Mouse (Mus musculus) kidney, postnatal 10 days (tissue): ENCODE data around the gene Catsper1.
"Not testable (repeated sequence)": the region's sequence is repeated elsewhere in the genome, so short reads cannot be mapped to it uniquely, and the experiment has no call there.

Source experiments
- DNase-seq: peaks from one replicate; pipeline ENCODE4 v3.0.0; 2021; ENCODE audit warnings: mixed read lengths

The Catsper1 gene

GRCm38 (mm10) chr19:5335441-5335840 lies at the start of gene Catsper1:
Gene Catsper1 (plus strand): TSS chr19:5335741.
- DNase-seq: no peak

DNA sequence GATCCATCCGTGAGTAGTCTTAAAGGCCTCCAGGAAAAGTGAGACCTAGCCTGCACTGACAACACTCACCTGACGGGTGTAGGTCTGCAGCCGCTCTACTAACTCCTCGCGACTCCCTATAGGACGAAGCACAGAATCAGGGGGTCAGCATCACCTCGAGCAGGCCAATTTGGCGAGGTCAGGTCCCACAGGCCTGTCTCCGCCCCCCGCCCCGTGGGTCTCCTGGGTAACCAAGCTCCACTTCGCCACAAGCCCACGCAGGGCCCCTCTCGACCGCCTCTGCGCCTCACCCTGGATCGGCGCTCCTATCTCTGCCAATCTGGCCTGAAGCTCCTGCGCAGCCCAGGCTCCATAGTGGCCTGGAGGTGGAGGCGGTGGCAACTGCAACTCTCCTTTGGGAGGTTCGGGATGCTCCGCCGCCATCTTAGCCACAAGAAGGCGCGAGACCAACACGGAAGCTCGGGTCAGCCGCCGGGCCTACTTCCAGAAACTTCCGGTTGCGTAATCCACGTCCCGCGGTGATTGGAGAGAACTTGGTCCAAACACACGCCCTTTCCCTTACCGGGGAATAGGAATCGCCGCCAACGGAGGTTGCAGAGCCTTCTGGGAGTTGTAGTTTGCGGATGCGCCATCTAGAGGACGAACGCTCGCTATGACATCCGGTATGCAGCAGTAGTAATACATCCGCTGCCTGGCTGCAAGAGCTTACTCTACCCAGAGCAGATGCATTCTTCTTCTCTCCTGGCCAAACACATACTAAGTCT lies 40.4 kb upstream of the Catsper1 start, which contains the start of gene Sf3b2:
TSS of gene Sf3b2 (minus strand) at position 484 of the 764 bp plus-strand sequence.
- peak; percentile 99 for DNase-seq

GRCm38 (mm10) chr19:5295736-5296075 lies 39.8 kb upstream of the Catsper1 start:
- DNase-seq: no peak

DNA sequence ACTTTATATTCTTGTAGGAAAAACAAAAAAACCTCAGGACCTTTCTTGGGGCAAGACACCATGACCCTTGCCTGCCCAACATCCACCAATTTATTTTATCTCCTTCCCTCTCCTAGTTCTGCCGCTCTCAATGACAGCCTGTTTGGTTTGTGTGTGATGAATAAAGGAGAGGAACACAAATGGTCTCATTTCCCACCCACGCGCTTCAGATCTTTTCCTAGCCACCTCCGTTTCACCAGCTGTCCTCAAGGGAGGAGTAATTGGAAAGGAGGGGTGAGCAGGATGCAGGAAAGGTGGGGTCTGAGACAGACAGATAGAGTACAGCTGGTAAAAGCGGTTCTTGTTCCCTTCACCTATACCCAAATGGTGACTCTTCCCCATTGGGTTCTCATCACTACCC lies 38.9 kb upstream of the Catsper1 start:
- no peak for DNase-seq

GRCm38 (mm10) chr19:5297903-5298800 lies 37.4 kb upstream of the Catsper1 start, which contains the start of gene Gal3st3:
Gene Gal3st3 (plus strand): TSS chr19:5298331.
- DNase-seq: no peak

DNA sequence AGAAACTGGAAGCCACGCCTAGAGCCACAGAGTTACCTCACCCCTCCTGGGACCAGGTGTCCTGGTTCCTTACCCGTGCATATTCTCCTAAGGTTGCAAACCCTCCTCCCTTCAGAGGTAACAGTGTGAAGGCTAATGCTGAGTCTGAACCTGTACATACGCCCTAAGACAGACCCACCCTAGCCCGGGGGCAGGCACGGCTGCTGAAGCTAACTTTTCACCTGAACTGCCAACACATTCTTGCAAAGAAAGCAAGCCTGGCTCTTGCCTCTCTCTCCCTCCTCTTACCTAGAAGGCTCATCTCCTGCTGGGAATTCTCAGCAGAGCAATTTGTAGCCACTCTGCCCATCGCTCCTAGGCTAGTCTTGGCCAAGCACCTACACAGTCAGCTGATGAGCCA lies 35.0 kb upstream of the Catsper1 start:
- no peak for DNase-seq

DNA sequence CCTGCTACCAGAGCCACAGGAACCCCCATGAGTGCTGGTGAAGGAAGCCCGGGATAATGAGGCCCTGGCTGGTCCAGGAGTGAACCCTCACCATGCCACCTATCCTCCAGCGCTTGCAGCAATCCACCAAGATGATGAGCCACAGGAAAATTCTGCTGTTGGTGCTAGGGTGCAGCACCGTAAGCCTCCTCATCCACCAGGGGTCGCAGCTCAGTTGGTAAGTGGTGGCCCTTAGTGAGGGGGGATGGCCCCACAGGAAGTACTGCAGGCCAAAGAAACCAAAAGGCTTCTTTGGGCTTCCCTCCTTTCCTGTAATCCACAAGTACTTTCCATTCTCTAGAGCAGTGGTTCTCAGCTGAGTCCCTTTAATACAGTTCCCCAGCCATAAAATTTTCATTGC lies 33.1 kb upstream of the Catsper1 start:
- peak; percentile 83 for DNase-seq

DNA sequence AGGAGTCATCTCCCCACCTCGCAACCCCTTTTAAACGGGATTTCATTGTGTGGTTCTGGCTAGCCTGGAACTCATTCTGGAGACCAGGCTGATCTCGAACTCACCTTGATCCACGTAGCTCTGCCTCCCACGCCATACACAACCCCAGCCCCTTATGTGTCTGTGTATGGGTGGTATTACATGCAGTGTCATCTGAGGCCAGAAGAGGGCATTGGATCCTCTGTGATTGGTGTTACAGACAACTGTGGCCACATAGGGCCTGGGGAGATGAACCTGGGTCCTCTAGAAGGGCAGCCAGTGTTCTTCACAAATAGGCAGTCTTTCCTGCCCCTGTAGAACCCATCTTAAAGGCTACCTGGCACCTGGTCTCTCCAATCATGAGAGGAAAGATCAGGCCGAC lies 29.3 kb upstream of the Catsper1 start:
- no peak for DNase-seq

- peak; percentile 30 for DNase-seq
These were observed 28.4 kb upstream of the Catsper1 start for GRCm38 (mm10) chr19:5306968-5307734.

GRCm38 (mm10) chr19:5309025-5309424 lies 26.5 kb upstream of the Catsper1 start:
- no peak for DNase-seq

- DNase-seq: no peak
These were observed 22.4 kb upstream of the Catsper1 start for GRCm38 (mm10) chr19:5313189-5313588.

GRCm38 (mm10) chr19:5323801-5324200 lies 11.7 kb upstream of the Catsper1 start:
- peak; percentile 68 for DNase-seq

- DNase-seq: peak; percentile 41
These were observed 7.6 kb upstream of the Catsper1 start for GRCm38 (mm10) chr19:5327970-5328369.

GRCm38 (mm10) chr19:5334741-5335140 lies 800 bp upstream of the Catsper1 start:
- no peak for DNase-seq

GRCm38 (mm10) chr19:5337975-5338374 lies 2.4 kb downstream of the Catsper1 start:
- DNase-seq: peak; percentile 90

- no peak for DNase-seq
These were observed 5.8 kb downstream of the Catsper1 start for GRCm38 (mm10) chr19:5341360-5341759.

DNA sequence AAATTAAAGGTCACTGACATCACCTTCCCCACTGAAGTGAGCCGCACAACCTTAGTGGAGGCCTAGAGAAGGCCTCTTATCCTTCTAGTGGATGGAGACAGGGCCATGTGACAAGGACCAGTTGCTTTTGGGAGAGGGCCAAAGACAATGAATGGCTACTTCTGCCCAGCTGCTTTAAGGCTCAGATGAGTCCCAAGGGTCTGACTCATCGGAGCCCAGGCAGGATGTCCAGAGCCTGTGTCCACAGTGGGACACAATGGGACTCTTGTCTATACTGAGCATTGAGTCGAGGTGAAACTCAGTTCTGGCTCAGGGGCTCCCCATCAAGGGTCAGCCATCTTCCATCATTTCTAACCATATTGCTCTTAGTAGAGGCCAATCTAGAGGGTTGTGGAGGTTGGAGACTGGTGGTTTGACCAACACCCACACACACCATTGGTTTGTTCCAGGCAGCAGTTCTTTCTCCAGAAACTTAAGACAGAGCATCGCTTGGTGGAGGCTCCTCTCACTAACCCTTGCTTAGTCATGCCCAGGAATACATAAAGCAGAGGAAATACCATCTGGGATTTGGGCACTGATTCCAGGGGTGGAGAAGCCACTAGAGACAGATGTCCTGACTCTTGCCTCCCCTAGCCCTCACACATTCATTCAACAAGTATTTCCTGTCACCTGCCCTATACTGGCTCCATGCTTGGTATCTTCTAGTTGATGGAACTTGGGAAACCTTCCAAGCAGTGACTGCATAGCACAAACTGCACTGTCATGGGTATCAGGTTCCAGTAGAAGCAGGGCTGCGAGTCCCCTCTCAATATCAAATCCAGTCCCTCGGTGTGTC lies 10.0 kb downstream of the Catsper1 start:
- DNase-seq: peak; percentile 29

DNA sequence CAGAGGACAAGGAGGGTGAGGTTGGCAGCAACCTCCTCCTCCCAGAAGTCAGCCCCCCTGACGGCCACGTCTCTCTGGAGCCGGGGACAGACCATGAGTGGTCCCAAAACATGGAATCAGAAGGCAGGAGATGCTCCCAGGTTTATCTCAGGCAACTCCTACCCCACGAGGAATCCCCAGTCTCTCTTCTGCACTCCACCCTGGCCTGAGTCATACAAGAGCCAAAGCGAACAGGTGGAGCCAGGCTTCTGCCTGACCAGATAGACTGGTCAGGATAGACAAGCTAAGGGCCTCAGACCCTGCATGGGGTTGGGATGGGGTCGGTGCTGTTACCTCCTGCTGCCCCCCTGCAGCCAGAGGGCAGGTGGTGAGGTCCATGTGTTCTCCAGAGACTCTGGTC lies 12.5 kb downstream of the Catsper1 start:
- DNase-seq: no peak

DNA sequence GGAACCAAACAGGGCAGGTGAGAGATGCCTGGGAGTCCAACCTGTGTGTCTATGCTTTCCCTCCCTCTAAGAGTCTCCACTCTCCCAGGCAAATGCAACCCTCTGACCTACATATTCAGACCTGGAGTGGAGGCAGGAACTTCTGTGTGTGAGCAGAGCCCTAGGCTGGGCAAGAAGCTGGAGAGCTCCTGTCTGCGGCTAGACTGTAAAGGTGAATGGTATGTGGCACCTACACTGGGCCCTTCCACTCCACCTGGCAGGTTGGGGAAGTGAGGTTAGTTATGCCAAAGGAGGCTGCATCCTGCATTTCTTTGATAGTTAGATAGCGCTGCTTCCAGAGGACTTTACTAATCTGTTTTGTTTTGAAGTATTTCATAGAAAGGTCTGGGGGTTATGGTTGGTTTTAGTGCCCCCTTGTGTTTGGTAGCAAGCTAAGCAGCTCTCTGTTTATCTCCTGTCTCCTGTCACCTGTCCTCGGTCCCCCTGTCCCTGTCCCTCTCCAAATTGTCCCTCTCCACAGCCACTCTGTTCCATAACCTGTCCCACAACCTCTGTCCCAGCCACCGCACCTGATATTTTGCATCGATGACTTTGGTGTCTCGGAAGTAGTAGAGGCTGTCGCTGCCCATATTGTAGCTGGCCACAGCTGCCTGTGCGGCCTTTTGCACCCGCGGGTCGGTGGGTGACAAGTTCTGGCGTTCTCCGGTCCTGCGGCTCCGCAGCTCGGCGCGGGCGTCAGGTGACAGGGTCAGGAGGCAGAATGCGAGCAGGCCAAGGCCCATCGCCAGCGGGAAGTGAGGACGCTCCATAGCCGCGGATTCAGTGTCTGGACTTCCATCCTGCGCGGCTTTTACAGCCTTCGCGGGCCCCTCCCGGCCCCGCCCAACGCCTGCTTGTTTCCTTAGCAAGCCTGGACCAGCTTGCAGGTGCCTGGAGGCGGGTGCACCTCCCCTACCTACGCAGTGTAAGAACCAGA lies 13.3 kb downstream of the Catsper1 start:
- peak; percentile 41 for DNase-seq

DNA sequence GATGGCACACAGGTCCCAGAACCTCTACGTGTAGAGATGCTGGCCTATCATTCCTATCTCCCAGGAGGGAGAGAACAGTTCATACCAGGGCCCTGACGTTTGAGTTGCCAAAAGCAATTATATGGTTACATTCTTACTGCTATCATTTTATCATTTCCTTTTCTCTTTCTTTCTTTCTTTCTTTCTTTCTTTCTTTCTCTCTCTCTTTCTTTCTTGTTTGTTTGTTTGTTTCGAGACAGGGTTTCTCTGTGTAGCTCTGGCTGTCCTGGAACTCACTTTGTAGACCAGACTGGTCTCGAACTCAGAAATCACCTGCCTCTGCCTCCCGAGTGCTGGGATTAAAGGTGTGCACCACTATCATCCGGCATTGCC lies 13.9 kb downstream of the Catsper1 start, which contains the start of gene Cst6:
TSS of gene Cst6 (minus strand) at position 73 of the 372 bp plus-strand sequence.
- DNase-seq: not testable (repeated sequence)

DNA sequence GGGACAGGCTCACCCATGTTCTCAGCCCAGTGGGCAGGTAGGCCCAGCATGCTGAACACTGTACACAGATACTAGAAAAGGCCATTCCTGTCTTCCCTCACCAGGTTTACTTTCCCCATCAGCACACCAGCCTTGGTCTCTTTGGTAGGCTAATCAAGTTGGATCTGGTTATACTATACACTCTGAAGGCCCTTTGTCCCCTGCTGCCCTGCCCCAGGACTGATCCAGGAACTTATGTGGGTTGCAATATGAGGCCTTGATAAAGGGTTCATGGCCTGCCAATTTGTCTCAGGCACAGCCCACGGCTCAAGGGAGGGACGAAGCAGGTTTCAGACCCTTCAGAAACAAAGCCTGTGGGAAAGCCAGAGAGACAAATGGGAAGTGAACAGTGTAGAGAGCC lies 18.1 kb downstream of the Catsper1 start:
- DNase-seq: no peak
